ENCODE assay signal across 8 mouse cellular contexts in the genomic region with DNA sequence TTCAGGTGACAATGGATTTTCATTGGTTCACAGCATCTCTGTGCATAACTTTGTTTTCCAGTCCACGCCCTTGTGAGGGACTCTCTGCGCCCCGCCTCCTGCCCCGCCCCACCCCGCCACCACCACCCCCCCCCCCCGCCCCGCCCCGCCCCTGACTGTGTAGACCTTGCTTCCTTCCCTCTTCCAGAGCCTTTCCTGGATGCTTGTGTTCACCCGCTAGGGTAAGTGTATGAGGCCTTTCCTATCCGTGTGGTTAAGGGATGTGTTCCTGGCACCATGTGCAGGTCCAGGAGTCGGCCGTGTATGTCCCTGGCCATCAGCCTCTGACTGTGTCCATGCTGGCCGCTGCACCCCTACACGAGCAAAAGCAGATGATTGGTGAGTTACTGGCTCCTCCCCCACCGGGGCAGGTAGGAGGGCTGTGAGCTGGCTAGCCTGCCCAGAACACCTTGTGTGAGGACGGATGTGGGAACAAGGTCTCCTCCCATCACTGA. TPM values are rescaled to one million over a fixed set of nuclear protein-coding genes. Genes with fewer than 3 reads are reported as not detected.
A peak's percentile ranks its signal among the peaks of the same experiment; 100 is the strongest.
DNase-seq lines count a peak whose midpoint lies in the region; ATAC-seq lines count a peak whose summit lies in the region.

No protein-coding gene starts in this region.

- H3K27ac ChIP-seq in hindbrain, embryonic 11.5 days (ENCODE audit: low read depth, low read length), result no peak overlapping the region
- H3K27ac ChIP-seq in limb, embryonic 13.5 days, result no peak overlapping the region
- no peak overlapping the region for H3K27ac ChIP-seq in midbrain, embryonic 13.5 days

- 7% methylated on average over 11 of the region's 16 CpGs for WGBS in hindbrain, embryonic 11.5 days
- under 1% methylated on average over 12 of the region's 16 CpGs for WGBS in limb, embryonic 13.5 days
- 10% methylated on average over 15 of the region's 16 CpGs for WGBS in midbrain, embryonic 13.5 days

- no peaks in the 10 kb centered on the region for H3K9me3 ChIP-seq in hindbrain, embryonic 11.5 days (ENCODE audit: control insufficient read depth, low read length)
- no peaks in the 10 kb centered on the region for H3K9me3 ChIP-seq in limb, embryonic 13.5 days
- H3K9me3 ChIP-seq in midbrain, embryonic 13.5 days, result no peaks in the 10 kb centered on the region

- no peaks in the 10 kb centered on the region for H3K36me3 ChIP-seq in hindbrain, embryonic 11.5 days (ENCODE audit: control insufficient read depth, insufficient read depth, low read length)
- H3K36me3 ChIP-seq in limb, embryonic 13.5 days, result peaks cover 17% of the 10 kb centered on the region
- H3K36me3 ChIP-seq in midbrain, embryonic 13.5 days, result peaks cover 7% of the 10 kb centered on the region

- peak overlapping the region; percentile 22 for H3K4me2 ChIP-seq in hindbrain, embryonic 11.5 days (replicated peaks; ENCODE audit: low read depth, low read length)
- peak overlapping the region; percentile 60 for H3K4me2 ChIP-seq in limb, embryonic 13.5 days (replicated peaks)
- H3K4me2 ChIP-seq in midbrain, embryonic 13.5 days (replicated peaks), result peak overlapping the region; percentile 47

- peak; percentile 15 for DNase-seq in spleen, adult 12 weeks (ENCODE audit: low spot score)
- DNase-seq in spleen, postnatal 14 days (ENCODE audit: low spot score in 2 of 2), result no peak
- peak; percentile 45 for DNase-seq in embryo, embryonic 11 days
- peak; percentile 35 for DNase-seq in hindbrain, embryonic 11.5 days (ENCODE audit: low spot score)
- peak; percentile 55 for DNase-seq in thymus, postnatal 14 days
- no peak for DNase-seq in ovary, adult 18-20 months (ENCODE audit: low spot score)

- H3K4me3 ChIP-seq in hindbrain, embryonic 11.5 days (ENCODE audit: low read depth, low read length), result 0 out of 2 replicates have a peak overlapping the region, but pooled peaks have one; percentile 0
- H3K4me3 ChIP-seq in limb, embryonic 13.5 days, result peak overlapping the region; percentile 35
- peak overlapping the region; percentile 30 for H3K4me3 ChIP-seq in midbrain, embryonic 13.5 days (replicated peaks)

- no peaks in the 10 kb centered on the region for H3K27me3 ChIP-seq in hindbrain, embryonic 11.5 days (ENCODE audit: control insufficient read depth, insufficient read depth, low read length)
- no peaks in the 10 kb centered on the region for H3K27me3 ChIP-seq in limb, embryonic 13.5 days
- no peaks in the 10 kb centered on the region for H3K27me3 ChIP-seq in midbrain, embryonic 13.5 days

- H3K4me1 ChIP-seq in hindbrain, embryonic 11.5 days (replicated peaks; ENCODE audit: control insufficient read depth, insufficient read depth, low read length), result no peaks in the 10 kb centered on the region
- H3K4me1 ChIP-seq in limb, embryonic 13.5 days, result peaks cover 3% of the 10 kb centered on the region; the same call in 1 of the 2 replicates
- H3K4me1 ChIP-seq in midbrain, embryonic 13.5 days (replicated peaks), result no peaks in the 10 kb centered on the region

- peak; percentile 60; the same call in 1 of the 2 replicates for ATAC-seq in hindbrain, embryonic 11.5 days (ENCODE audit: low FRiP score)
- peak; percentile 67 for ATAC-seq in limb, embryonic 13.5 days (ENCODE audit: low FRiP score, low read depth)
- ATAC-seq in midbrain, embryonic 13.5 days, result 0 out of 2 replicates have a peak, but pooled peaks have one; percentile 66

- H3K9ac ChIP-seq in hindbrain, embryonic 11.5 days (ENCODE audit: low read depth, low read length), result no peak overlapping the region
- no peak overlapping the region for H3K9ac ChIP-seq in limb, embryonic 13.5 days
- H3K9ac ChIP-seq in midbrain, embryonic 13.5 days (replicated peaks), result peak overlapping the region; percentile 46; the same call in 1 of the 2 replicates

RNA-seq across cellular contexts. Expression of a gene that starts 22.0 kb away (rescaled TPM):
- polyA plus RNA-seq in hindbrain, embryonic 11.5 days (2014; fragmentation: Nextera tagmentation; extraction: Ambion mirVana), result 0.62 and 1.2 TPM in 2 replicates
- polyA plus RNA-seq in limb, embryonic 13.5 days (2015; fragmentation: Nextera tagmentation; extraction: Ambion mirVana), result 3.2 and 3.7 TPM in 2 replicates
- 1.1 and 1.8 TPM in 2 replicates for polyA plus RNA-seq in midbrain, embryonic 13.5 days (2015; fragmentation: Nextera tagmentation; extraction: Ambion mirVana)

RNA-seq across cellular contexts. Expression of a gene that starts 22.9 kb away (rescaled TPM):
- 32.7 and 41.1 TPM in 2 replicates for polyA plus RNA-seq in hindbrain, embryonic 11.5 days (2014; fragmentation: Nextera tagmentation; extraction: Ambion mirVana)
- polyA plus RNA-seq in limb, embryonic 13.5 days (2015; fragmentation: Nextera tagmentation; extraction: Ambion mirVana), result 17.5 and 20.1 TPM in 2 replicates
- 27.0 and 28.3 TPM in 2 replicates for polyA plus RNA-seq in midbrain, embryonic 13.5 days (2015; fragmentation: Nextera tagmentation; extraction: Ambion mirVana)

RNA-seq across cellular contexts. Expression of a gene that starts 23.7 kb away (rescaled TPM):
- 50.0 and 54.6 TPM in 2 replicates for polyA plus RNA-seq in hindbrain, embryonic 11.5 days (2014; fragmentation: Nextera tagmentation; extraction: Ambion mirVana)
- polyA plus RNA-seq in limb, embryonic 13.5 days (2015; fragmentation: Nextera tagmentation; extraction: Ambion mirVana), result 57.8 and 61.7 TPM in 2 replicates
- polyA plus RNA-seq in midbrain, embryonic 13.5 days (2015; fragmentation: Nextera tagmentation; extraction: Ambion mirVana), result 44.2 and 48.4 TPM in 2 replicates

RNA-seq across cellular contexts. Expression of a gene that starts 52.5 kb away (rescaled TPM):
- polyA plus RNA-seq in hindbrain, embryonic 11.5 days (2014; fragmentation: Nextera tagmentation; extraction: Ambion mirVana), result 327 and 328 TPM in 2 replicates
- polyA plus RNA-seq in limb, embryonic 13.5 days (2015; fragmentation: Nextera tagmentation; extraction: Ambion mirVana), result 338 and 342 TPM in 2 replicates
- 401 and 431 TPM in 2 replicates for polyA plus RNA-seq in midbrain, embryonic 13.5 days (2015; fragmentation: Nextera tagmentation; extraction: Ambion mirVana)

Comparison
In these comparisons a context has a peak if more than half of its experiments do, and no peak if none do; other contexts are left out.
1. DNase-seq: peak in spleen, adult 12 weeks (single experiment), embryo, embryonic 11 days (single experiment), hindbrain, embryonic 11.5 days (single experiment) and thymus, postnatal 14 days (single experiment); none in spleen, postnatal 14 days (0 of 2) and ovary, adult 18-20 months (single experiment).
2. Peak in every context shown above with its lines, with median percentiles within 50 percentile points of each other: ATAC-seq, H3K4me2 ChIP-seq and H3K4me3 ChIP-seq.